Mouse (Mus musculus) heart, postnatal 25 days (tissue): ENCODE data around the gene Ap2m1. TPM values are rescaled to one million over a fixed set of nuclear protein-coding genes. Genes with fewer than 3 reads are reported as not detected.
"Not testable (repeated sequence)": the region's sequence is repeated elsewhere in the genome, so short reads cannot be mapped to it uniquely, and the experiment has no call there.

Experiments
- DNase-seq: peaks from one replicate; pipeline ENCODE4 v3.0.0; 2022; ENCODE audit warnings: low spot score
- intact Hi-C: fragments of 180-260 bp; cut with DNase I; formaldehyde crosslinking; loops from one replicate; pipeline ENCODE4 v1.15.1; 2025
- total RNA-seq, 2 experiments: library from RNA; stranded (reverse); gene quantifications; 2 replicates each; pipeline ENCODE4 v1.2.3; 2021

The Ap2m1 gene
- total RNA-seq = 100 to 1,000 TPM; 201 to 215 TPM

DNA sequence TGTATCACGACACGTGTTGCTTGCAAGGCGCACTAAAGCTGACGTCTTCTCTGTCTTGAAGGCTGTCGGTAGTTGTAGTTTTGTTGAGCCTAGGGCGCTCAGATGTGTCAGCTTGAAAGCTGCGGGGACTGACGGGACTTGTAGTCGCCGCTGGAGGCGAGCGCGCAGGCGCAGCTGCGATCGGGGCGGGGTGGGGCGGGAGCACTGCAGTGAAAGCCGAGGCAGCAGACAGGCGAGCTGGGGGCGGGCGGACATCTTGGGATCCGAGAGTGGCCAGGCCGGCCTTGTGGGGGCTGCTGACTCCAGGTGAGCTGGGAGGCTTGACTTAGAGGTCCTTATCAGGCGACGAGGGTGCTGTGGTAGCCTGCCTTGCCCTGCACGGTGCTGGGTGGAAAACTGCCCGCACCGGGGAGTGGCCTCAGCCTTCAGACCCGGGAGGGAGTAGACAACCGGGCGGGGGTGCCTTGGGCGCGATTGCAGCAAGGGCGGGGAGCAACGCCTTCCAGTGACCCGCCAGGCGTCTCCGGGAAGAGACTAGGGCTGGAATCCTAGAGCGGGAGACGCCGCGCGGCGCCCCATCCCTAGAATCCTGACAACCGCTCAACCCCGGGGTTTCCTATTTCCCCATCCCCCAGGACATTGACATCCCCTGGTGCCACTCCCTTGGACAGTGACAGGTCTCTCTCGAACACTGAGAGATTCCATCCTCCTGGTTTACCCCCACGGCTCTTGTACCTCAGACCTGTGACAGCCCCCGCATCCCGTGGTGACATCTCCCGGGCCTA is at the start of gene Ap2m1:
Gene Ap2m1, plus strand, starts transcription at position 183 of the 785 bp plus-strand sequence.
- intact Hi-C loops = loop anchor here (5.0 kb wide), 1 partner anchor 182 kb away; the partner anchor contains the start of genes Clcn2 and Polr2h
- peak; percentile 92 for DNase-seq

DNA sequence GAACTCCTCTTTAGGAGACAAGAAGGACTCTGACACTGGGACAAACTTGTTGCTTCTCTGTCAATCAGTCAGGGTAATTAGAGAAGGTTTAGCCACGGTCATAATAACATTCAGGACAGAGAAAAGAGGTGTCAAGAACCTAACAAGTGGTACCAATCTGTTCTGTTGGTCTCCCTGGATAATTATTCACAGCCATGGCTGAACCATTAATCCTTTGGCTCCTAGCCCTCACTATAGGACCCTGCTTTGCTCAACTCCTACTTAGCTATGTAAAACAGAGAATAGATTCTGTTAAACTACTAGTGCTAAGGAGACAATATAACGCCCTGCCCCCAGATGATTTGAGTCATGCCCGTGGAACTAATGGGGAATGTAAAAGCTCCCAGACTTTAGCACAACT is 49.2 kb upstream of the Ap2m1 start:
- intact Hi-C loops = no loop called here
- no peak for DNase-seq

DNA sequence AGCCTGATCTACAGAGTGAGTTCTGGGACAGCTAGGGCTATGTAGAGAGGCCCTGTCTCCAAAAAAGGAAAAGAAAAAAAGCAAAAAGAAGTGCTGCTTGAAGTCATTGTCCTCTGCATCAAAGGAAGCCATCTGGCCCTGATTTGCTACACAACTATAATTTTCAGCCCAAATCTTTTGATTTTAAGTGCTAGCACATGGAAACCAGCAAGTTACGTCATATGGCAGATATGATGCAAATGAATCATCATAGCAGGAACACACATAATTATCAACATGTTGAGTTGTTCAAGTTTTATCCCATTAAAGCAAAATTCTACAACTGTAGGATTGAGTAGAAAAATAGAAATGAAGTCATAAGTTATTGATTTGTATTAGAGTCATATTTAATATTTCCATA is 47.1 kb upstream of the Ap2m1 start:
- DNase-seq = no peak
- intact Hi-C loops = no loop called here

DNA sequence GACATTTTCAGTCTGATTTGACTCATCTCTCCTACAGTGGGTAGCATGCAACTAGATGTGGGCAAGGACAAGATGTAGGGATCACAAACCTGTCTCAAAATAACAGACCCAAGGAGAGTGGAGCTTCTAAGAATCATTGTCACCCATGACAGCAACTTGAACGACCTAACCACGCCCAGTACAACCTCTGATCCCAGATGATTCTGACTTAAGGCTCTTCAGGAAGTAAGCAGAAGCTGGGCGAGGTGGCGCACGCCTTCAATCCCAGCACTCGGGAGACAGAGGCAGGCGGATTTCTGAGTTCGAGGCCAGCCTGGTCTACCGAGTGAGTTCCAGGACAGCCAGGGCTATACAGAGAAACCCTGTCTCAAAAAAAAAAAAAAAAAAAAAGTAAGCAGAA is 46.5 kb upstream of the Ap2m1 start:
- intact Hi-C loops, DNase-seq: not testable (repeated sequence)

DNA sequence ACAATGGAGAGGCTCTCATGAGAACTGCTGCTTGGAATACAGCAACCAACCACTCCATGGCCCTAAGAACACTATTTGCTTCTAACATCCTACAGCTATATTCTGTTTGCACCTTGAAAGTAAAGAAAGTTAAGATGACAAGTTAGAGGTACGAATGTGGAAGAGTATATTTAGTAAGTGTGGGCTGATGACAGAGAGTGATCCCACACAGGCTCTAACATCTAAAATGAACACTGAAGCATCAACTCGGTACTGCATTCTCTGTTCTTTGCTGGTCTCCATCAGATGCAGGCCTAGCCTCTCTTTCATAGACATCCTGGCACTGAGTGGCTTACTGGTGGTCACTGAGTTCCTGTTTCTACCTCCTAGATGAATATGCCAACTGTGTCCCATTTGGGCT is 46.0 kb upstream of the Ap2m1 start:
- no peak for DNase-seq
- intact Hi-C loops = no loop called here

DNA sequence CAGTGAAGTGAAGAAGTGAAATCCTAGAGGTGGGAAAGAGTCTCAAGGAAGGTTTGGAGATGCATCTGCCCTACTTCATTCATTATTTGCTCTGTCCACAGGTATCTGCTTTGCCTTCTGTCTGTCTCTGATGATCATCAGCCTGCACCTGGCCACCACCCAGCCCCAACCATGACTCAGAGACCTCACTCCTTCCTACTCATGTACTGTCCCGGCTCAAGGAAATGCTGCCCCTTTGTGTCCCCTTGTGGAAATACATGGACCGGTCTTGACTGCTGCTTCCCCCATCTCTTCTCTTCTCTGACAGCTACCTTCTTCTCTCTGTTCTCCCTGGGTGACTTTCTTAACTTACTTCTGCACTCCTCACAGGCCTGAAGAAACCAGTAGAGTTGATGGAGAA is 44.7 kb upstream of the Ap2m1 start:
- no peak for DNase-seq
- intact Hi-C loops = loop anchor here (10.0 kb wide), 1 partner anchor 704 kb away; no protein-coding TSS in a partner anchor

DNA sequence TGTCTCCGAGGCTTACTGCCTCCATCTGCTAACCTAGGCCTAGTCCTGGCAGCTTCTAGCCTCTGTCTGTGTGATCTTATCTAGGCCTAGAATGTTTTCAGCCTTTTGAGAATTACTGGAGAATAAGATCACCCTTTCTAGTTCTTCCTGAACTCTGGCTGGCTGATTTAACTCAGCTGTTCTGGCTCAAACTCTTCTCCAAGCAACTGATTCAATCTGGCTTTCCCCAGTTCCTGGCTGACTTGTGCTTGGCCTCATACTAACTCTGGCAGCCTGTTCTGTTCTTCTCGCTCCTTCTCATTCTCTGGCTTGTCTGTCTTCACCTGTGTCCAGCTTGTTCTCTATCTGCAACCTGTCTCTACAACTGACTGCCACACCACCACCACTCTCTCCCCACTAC is 44.0 kb upstream of the Ap2m1 start:
- no peak for DNase-seq
- intact Hi-C loops = loop anchor here (10.0 kb wide), 1 partner anchor 704 kb away; no protein-coding TSS in a partner anchor

DNA sequence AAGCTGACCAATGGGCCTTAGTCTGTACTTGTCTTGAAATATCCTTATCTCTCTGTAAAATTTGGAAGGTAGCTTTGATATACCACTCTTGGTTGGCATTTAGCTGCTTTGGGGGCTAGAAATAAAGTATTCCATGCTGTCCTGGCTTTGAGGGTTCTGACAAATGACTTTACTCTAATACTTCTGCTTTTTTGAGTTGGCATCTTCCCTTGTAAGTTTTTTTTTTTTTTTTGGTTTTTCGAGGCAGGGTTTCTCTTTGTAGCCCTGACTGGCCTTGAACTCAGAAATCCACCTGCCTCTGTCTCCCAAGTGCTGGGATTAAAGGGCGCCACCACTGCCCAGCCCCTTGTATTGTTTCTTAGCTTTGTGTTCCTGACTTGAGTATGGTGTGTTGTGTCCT is 41.8 kb upstream of the Ap2m1 start:
- intact Hi-C loops = loop anchor here (10.0 kb wide), 1 partner anchor 701 kb away; no protein-coding TSS in a partner anchor
- DNase-seq = no peak

DNA sequence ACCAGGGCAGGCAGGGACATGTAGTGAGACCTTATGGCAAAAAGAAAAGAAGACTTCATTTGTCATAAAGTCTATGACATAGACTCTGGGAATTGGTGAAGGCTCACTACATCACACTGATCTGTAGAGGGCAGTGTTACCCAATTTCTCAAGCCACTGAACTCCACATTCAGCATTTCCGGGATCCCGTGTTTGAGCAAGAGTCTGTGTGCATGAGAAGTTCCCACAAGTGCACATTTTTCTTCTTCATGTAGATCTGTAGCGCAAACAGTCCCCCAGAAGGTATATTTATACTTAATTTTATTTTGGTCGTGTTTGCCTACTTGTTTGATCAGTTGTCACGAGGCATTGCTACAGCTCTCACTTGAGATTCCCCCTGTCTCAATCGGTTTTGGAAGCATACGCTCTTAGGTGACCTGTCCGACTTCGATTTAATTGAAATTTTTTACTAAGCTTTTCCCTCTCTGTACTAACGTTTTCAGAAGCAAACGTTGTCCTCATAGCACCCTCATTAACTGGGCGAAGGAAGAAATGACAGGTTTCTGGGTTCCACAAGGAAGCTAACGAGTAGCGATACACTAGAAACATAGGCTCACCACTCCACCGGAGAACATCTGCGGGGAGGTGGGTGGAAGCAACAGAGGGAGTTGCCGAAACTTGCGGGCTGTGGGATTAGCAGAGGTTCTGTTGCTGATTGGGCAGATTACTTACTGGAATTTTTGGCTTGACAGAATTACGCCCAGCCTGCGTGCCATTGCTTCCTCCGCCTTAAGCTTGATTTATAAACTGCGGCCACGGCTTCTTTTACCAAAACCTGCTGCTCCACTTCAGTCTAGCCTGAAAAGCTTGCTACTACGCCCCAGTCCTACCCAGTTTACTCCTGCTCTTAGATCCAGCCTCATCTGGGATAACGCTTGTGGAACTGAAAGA is 38.3 kb upstream of the Ap2m1 start:
- intact Hi-C loops = loop anchor here (1.0 to 10.0 kb wide), 4 partner anchors 50 to 698 kb away; partner anchors contain the start of gene Abcf3
- no peak for DNase-seq

DNA sequence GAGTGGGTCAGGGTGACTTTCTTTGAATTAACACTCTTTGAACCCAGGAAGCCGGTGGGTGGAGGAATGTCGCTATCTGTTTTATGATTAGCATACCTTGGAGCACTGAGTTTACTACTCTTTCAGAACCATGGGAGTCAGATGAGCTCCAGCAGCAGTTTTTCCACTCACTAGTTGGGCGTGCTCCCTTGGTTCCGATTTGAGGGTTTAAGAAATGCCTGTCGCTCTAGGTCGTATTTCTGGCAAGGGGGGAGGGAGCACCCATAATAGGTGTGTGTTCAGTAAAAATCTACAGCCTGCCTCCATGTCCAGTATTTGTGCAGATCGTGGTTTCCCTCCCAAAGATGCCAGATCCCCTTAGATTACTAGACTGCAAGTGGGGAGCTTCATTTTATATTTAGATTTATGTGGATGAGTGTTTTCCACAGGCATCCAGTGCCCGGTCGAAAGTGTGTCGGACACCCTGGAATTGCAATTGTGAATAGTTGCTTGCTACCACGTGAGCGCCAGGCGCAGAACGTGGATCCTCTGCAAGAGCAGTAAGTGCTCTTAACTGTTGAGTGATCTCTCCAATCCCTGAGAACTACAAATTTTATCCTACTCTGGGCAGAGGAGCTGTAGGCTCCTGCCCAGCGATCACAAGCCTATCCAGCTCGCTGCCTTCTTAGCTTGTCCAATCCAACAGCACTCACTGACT is 37.1 kb upstream of the Ap2m1 start:
- intact Hi-C loops = loop anchor here (2.0 to 10.0 kb wide), 3 partner anchors 49 to 697 kb away; partner anchors contain the start of gene Abcf3
- DNase-seq = no peak

DNA sequence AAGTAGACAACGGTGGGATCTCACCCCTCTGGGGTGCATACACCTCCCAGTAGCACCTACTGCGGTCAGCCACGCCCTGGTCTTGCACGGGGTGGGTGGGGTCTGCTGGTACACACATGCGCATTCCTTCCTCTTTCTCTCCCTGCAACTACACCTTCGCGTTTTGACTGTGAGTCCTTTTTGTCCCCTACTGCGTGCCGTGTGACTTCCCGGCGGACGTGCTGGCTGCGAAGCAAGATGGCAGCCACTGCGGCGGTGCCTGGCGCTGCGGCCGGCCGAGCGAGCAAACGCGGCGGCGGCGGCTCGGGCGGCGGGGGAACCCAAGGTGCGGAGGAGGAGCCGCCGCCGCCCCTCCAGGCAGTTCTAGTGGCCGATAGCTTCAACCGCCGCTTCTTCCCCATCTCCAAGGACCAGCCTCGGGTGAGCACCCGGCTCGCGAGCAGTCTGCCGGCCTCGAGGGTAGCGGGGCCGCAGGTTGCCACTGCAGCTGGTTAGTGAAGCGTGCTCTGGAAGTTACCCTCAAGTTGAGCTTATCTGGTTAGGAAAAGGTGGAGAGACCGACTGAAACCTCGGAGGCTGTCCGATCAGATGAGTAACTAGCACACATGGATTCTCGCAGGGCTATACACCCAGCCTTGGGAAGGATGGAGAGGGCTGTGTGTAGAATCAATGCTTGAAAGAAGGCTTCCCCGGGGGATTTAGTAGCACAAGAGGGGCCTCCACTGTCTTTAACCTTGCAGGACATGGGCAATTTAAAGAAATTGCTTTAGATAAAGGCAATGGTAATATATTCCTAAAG is 36.4 kb upstream of the Ap2m1 start, which contains the start of gene Eif2b5:
Gene Eif2b5, plus strand, starts transcription at position 141 of the 799 bp plus-strand sequence.
- DNase-seq = peak; percentile 86
- intact Hi-C loops = loop anchor here (1.0 to 10.0 kb wide), 3 partner anchors 16 to 696 kb away; partner anchors contain the start of gene Abcf3

DNA sequence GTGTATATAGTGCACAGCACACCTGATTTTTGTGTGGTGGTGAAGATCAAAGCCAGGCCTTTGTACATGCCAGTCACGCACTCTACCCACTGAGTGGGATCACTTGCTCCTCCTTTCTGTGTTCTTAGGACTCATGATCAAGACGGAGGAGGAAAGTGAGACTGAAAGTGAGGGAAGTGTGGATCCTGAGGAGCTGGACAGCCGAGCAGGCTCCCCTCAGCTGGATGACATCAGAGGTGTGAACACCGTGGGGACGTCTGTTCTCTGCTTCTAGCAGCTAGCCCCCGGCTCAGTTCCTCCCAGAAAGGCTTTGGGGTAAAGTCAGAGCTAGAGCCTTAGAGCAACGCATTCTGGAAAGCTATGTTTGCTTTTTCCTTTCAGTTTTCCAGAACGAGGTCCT is 29.3 kb upstream of the Ap2m1 start:
- no peak for DNase-seq
- intact Hi-C loops = no loop called here

DNA sequence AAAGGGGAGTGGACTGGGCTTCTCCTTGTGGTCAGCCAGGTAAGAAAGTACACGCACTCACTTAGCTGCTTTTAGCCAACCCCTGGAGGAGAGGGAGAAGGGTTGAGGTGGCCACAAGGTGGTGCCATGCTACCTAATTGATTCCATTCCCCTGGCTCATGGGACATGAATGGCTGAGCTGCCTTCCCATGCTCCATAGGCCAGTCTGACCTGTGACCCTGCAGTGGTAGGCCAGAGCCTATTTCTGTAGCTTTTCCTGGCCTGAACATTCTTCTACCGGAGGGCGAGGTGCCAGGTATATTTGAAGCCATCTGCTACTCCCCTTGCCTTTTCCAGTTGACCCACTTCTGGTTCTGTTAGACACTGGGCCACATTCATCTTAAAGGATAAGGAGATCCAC is 25.9 kb upstream of the Ap2m1 start:
- intact Hi-C loops = no loop called here
- DNase-seq = no peak

DNA sequence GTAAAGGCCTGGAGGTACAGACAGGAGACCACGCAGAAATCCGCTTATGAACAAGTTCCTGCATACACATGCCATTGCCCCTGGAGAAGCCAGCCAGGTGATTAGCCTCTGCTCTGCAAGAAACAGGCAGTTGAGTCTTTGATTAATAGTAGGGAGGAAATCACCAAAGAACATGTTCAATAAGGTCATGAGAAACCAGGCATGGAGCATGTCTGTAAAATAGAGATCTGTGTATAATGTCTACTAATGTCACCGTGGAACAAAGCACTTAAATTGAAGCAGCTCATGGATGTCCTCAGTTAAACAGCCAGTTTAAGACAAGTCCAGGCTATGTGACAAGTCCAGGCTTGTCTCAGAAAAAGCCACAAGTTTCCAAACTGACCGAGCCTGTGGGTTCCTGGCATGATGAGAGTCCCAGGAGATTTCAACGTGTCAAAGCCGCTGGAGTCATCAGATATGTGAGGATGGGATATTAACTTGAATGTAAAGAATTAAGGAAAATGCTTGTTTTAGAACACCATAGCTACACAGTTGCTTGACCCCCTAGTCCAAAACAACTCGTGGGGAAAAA is 23.9 kb upstream of the Ap2m1 start:
- DNase-seq = no peak
- intact Hi-C loops = no loop called here

DNA sequence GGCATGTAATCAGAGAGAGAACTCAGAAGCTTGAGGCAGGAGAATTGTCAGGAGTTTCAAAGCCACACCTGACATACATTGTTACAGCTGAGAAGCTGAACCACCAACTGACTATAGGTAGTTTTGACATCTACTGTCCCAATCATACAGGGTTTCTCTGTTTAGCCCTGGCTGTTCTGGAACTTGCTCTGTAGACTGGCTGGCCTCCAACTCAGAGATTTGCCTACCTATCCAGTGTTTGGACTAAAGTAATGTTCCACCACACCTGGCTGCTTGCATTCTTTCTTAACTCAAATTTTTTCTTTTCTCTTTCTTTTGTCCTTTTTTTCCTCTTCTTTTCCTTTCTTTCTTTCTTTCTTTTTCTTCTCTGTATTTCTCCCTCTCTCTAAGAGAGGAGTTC is 19.2 kb upstream of the Ap2m1 start:
- intact Hi-C loops = loop anchor here (5.0 kb wide), 1 partner anchor 96 kb away; the partner anchor contains the start of genes Alg3, Eef1akmt4 and Gm49333
- DNase-seq = no peak

DNA sequence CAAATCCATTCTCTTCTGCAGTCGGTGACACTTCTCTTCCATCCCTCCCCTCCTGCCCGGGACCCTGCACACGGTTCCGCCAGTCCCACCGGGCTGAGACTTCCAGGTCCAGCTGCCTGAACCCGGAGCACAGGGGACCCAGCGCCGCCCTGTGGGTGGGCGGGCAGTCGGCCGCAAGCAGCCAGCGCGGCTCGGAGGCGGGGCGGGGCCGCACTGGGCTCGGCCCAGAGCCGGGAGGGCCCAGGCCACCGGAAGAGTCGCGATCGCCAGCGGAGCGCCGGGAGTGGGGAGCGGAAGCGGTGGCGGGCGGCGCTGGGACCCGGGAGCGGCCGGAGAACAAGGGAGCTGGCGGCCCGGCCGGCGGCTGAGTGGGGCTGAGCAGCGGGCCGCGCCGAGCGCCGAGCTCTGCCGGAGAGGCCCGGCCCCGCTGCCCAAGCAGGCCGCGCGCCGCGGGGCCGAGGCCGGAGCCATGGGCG is 18.5 kb upstream of the Ap2m1 start, which contains the start of gene Dvl3:
Gene Dvl3, plus strand, starts transcription at position 257 of the 476 bp plus-strand sequence.
- DNase-seq = peak; percentile 90
- intact Hi-C loops = loop anchor here (5.0 kb wide), 1 partner anchor 96 kb away; the partner anchor contains the start of genes Alg3, Eef1akmt4 and Gm49333

DNA sequence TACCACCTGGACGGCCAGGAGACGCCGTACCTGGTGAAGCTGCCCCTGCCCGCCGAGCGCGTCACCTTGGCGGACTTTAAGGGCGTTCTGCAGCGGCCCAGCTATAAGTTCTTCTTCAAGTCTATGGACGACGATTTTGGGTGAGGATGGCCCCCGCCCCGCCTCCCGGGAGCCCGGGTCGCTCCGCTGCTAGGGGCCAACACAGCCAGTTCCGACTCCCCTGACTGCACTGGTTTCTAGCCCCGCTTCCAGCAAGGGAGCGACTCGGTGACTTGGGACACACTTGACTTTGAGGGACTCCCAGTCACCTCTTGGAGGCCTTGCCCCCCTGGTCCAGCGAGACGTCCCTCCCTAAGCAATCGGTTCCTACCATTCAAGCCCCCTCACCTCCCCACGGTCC is 18.1 kb upstream of the Ap2m1 start:
- intact Hi-C loops = loop anchor here (5.0 kb wide), 1 partner anchor 95 kb away; the partner anchor contains the start of genes Alg3, Eef1akmt4 and Gm49333
- no peak for DNase-seq
